Mouse (Mus musculus): Measurements from ENCODE around the gene Clic4. TPM values are rescaled to one million over a fixed set of nuclear protein-coding genes. Genes with fewer than 3 reads are reported as not detected.

The Clic4 gene
- polyA plus RNA-seq, 1 experiment from 2014 or later, result 141 TPM

- 22% methylated on average over 5 of the region's 5 CpGs for WGBS
- peak overlapping the region; percentile 27; the same call in 1 of the 2 replicates for H3K27ac ChIP-seq
- no peaks in the 10 kb centered on the region for H3K36me3 ChIP-seq
- no peak overlapping the region for H3K4me3 ChIP-seq (replicated peaks)
- no peak overlapping the region for H3K9ac ChIP-seq
- no peaks in the 10 kb centered on the region for H3K9me3 ChIP-seq
- no peak overlapping the region for H3K4me2 ChIP-seq
- peaks cover 27% of the 10 kb centered on the region for H3K4me1 ChIP-seq
- ATAC-seq (ENCODE audit: insufficient read depth, low FRiP score, low read depth), result no peak
- no peaks in the 10 kb centered on the region for H3K27me3 ChIP-seq (replicated peaks)
Observed at GRCm38 (mm10) chr4:135241669-135242068, 30.9 kb downstream of the Clic4 start.

- ATAC-seq (ENCODE audit: insufficient read depth, low FRiP score, low read depth), result no peak
- peaks cover 27% of the 10 kb centered on the region for H3K4me1 ChIP-seq
- no peaks in the 10 kb centered on the region for H3K9me3 ChIP-seq
- no peak overlapping the region for H3K4me3 ChIP-seq (replicated peaks)
- 56% methylated on average over 5 of the region's 5 CpGs for WGBS
- no peak overlapping the region for H3K27ac ChIP-seq
- H3K27me3 ChIP-seq (replicated peaks), result no peaks in the 10 kb centered on the region
- H3K36me3 ChIP-seq, result no peaks in the 10 kb centered on the region
- no peak overlapping the region for H3K9ac ChIP-seq
- H3K4me2 ChIP-seq, result no peak overlapping the region
Observed at GRCm38 (mm10) chr4:135241106-135241505, 31.5 kb downstream of the Clic4 start.

DNA sequence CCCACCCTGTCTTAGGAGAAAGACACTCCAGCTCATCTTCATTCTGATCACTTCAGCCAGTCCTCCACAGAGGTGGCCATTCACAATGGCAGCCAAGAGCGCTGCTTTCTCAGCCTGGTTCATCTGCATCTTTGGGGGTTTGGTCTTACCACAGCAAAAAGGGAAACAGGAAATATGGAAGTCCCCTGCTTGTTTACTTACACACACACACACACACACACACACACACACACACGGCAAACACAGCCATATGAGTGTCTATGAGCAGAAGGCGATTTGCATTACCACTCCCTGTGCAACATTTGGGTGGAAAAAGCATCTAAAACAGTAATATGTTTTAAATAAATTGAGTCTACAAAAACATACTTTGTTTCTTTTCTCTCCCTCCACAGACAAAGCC is 32.3 kb downstream of the Clic4 start:
- H3K9me3 ChIP-seq, result no peaks in the 10 kb centered on the region
- no peak overlapping the region for H3K4me2 ChIP-seq
- no peak overlapping the region for H3K9ac ChIP-seq
- no peak overlapping the region for H3K4me3 ChIP-seq (replicated peaks)
- WGBS, result 67% methylated on average over 3 of the region's 3 CpGs
- H3K36me3 ChIP-seq, result no peaks in the 10 kb centered on the region
- ATAC-seq (ENCODE audit: insufficient read depth, low FRiP score, low read depth), result no peak
- H3K27me3 ChIP-seq (replicated peaks), result no peaks in the 10 kb centered on the region
- no peak overlapping the region for H3K27ac ChIP-seq
- H3K4me1 ChIP-seq, result peaks cover 22% of the 10 kb centered on the region

DNA sequence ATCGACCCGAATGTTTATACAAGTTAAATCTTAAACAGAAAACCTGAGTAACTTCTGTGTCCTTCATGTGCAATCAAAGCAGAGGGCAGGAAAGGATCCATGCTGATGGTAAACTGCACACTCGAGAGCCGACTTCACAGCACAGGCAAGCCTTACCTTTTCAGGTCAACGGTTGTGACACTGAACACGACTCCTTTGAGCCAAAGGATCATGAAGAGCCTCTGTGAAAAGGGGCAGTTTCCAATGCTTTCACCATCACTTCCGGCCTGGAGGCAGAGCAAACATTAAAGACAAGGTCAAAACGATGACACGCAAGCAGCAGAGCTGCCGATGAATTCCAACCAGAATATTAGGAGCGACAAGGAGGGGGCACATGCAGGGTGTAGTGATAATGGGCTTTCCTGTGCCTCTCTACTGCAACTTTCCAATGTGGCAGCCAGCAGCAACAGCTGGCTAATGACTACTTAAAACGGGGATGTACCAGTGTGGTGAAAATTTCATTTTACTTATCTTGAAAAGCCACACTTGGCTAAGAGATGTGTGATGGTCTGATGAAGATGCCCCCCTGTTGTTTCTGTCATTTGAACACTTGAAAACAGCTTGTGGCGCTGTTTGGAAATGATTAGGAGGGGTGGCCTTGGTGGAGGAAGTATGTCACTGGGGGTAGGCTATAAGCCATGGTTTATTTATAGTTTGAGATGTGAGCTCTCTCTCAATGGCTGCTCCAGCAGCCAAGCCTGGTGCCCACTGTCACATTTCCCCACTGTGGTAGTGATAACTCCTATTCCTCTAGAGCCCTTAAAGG is 33.7 kb downstream of the Clic4 start:
- peak; percentile 16; the same call in 1 of the 2 replicates for ATAC-seq (ENCODE audit: insufficient read depth, low FRiP score, low read depth)
- no peaks in the 10 kb centered on the region for H3K27me3 ChIP-seq (replicated peaks)
- H3K4me2 ChIP-seq, result no peak overlapping the region
- H3K9ac ChIP-seq, result no peak overlapping the region
- H3K4me3 ChIP-seq (replicated peaks), result no peak overlapping the region
- 51% methylated on average over 13 of the region's 13 CpGs for WGBS
- H3K36me3 ChIP-seq, result no peaks in the 10 kb centered on the region
- H3K9me3 ChIP-seq, result no peaks in the 10 kb centered on the region
- peaks cover 20% of the 10 kb centered on the region for H3K4me1 ChIP-seq
- no peak overlapping the region for H3K27ac ChIP-seq

- no peak overlapping the region for H3K4me2 ChIP-seq
- no peak overlapping the region for H3K4me3 ChIP-seq (replicated peaks)
- peaks cover 19% of the 10 kb centered on the region for H3K4me1 ChIP-seq
- 79% methylated on average over 4 of the region's 4 CpGs for WGBS
- ATAC-seq (ENCODE audit: insufficient read depth, low FRiP score, low read depth), result no peak
- no peak overlapping the region for H3K27ac ChIP-seq
- no peaks in the 10 kb centered on the region for H3K27me3 ChIP-seq (replicated peaks)
- no peaks in the 10 kb centered on the region for H3K9me3 ChIP-seq
- no peaks in the 10 kb centered on the region for H3K36me3 ChIP-seq
- no peak overlapping the region for H3K9ac ChIP-seq
Observed at GRCm38 (mm10) chr4:135236658-135237057, 36.0 kb downstream of the Clic4 start.

GRCm38 (mm10) chr4:135235546-135235945 is 37.1 kb downstream of the Clic4 start:
- H3K4me1 ChIP-seq, result peaks cover 11% of the 10 kb centered on the region
- H3K4me2 ChIP-seq, result no peak overlapping the region
- H3K4me3 ChIP-seq (replicated peaks), result no peak overlapping the region
- H3K9ac ChIP-seq, result no peak overlapping the region
- H3K36me3 ChIP-seq, result no peaks in the 10 kb centered on the region
- H3K9me3 ChIP-seq, result no peaks in the 10 kb centered on the region
- no peak for ATAC-seq (ENCODE audit: insufficient read depth, low FRiP score, low read depth)
- H3K27ac ChIP-seq, result no peak overlapping the region
- no peaks in the 10 kb centered on the region for H3K27me3 ChIP-seq (replicated peaks)
- WGBS, result 72% methylated on average over 8 of the region's 8 CpGs

GRCm38 (mm10) chr4:135232563-135232962 is 40.1 kb downstream of the Clic4 start:
- Histone ChIP-seq H3K4me3 (replicated peaks) (no peak overlapping the region), H3K9me3 (no peaks in the 10 kb centered on the region), H3K4me1 (no peaks in the 10 kb centered on the region), H3K27me3 (replicated peaks) (no peaks in the 10 kb centered on the region), H3K36me3 (no peaks in the 10 kb centered on the region), H3K27ac (no peak overlapping the region), H3K9ac (no peak overlapping the region), H3K4me2 (no peak overlapping the region)
- 74% methylated on average over 5 of the region's 5 CpGs for WGBS
- no peak for ATAC-seq (ENCODE audit: insufficient read depth, low FRiP score, low read depth)

DNA sequence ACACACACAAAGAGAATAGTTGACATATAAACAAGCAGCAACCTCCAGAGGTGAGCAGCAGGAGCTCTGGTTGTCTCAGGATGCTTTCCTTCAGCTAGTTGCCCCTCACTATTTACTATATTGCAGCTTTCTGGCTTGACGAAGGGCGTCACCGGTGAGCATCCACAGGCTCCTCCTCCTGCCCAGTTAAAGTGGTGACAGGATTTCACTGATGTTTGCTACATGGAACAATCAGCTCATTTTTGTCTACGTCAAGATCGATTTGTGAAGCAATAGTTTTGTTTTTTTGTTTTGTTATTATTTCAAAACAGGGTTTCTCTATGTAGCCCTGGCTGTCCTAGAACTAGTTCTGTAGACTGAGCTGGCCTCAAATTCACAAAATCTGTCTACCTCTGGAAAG is 41.1 kb downstream of the Clic4 start:
- 81% methylated on average over 5 of the region's 5 CpGs for WGBS
- no peaks in the 10 kb centered on the region for H3K27me3 ChIP-seq (replicated peaks)

GRCm38 (mm10) chr4:135231136-135231535 is 41.5 kb downstream of the Clic4 start:
- H3K4me1 ChIP-seq, result no peaks in the 10 kb centered on the region
- H3K9ac ChIP-seq, result no peak overlapping the region
- 77% methylated on average over 3 of the region's 3 CpGs for WGBS
- H3K27me3 ChIP-seq (replicated peaks), result no peaks in the 10 kb centered on the region
- H3K27ac ChIP-seq, result no peak overlapping the region; the same call in 1 of the 2 replicates
- no peak overlapping the region for H3K4me2 ChIP-seq
- no peaks in the 10 kb centered on the region for H3K36me3 ChIP-seq
- H3K9me3 ChIP-seq, result no peaks in the 10 kb centered on the region
- ATAC-seq (ENCODE audit: insufficient read depth, low FRiP score, low read depth), result no peak
- H3K4me3 ChIP-seq (replicated peaks), result no peak overlapping the region

More for the DNA sequence above, 41.1 kb downstream of the Clic4 start:
- ATAC-seq (ENCODE audit: insufficient read depth, low FRiP score, low read depth), result no peak
- Histone ChIP-seq H3K9me3 (no peaks in the 10 kb centered on the region), H3K4me2 (no peak overlapping the region), H3K27ac (no peak overlapping the region), H3K9ac (no peak overlapping the region), H3K4me3 (replicated peaks) (no peak overlapping the region), H3K4me1 (no peaks in the 10 kb centered on the region), H3K36me3 (no peaks in the 10 kb centered on the region)

GRCm38 (mm10) chr4:135230661-135231060 is 42.0 kb downstream of the Clic4 start:
- Histone ChIP-seq H3K4me2 (no peak overlapping the region), H3K27ac (no peak overlapping the region; the same call in 1 of the 2 replicates)
- 72% methylated on average over 5 of the region's 5 CpGs for WGBS

DNA sequence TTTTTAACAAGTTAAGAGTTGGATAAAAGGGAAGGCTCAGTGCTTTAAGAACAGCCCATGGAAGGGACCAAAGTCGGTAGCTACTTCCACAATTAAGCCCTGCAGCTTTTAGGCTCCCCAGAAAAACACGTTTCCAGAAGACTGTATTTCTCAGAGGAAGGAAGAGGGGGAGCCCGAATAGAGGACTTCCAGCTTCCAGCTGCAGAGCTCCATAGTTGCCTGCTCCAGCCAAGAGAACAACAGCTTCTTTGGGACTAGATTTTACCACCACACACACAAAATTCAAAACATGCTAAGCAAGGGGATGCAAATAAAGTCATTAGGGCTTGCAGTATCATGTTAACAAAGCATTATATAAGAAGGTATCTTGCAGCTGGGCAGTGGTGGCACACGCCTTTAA is 42.7 kb downstream of the Clic4 start:
- Histone ChIP-seq H3K4me1 (no peaks in the 10 kb centered on the region), H3K4me2 (no peak overlapping the region), H3K27me3 (replicated peaks) (no peaks in the 10 kb centered on the region), H3K4me3 (replicated peaks) (no peak overlapping the region), H3K9me3 (no peaks in the 10 kb centered on the region), H3K9ac (no peak overlapping the region), H3K27ac (no peak overlapping the region), H3K36me3 (0 out of 2 replicates have a peak, but pooled peaks cover 2% of the 10 kb centered on the region)
- no peak for ATAC-seq (ENCODE audit: insufficient read depth, low FRiP score, low read depth)
- 68% methylated on average over 4 of the region's 4 CpGs for WGBS

More at GRCm38 (mm10) chr4:135230661-135231060, 42.0 kb downstream of the Clic4 start:
- H3K9me3 ChIP-seq, result no peaks in the 10 kb centered on the region
- no peak for ATAC-seq (ENCODE audit: insufficient read depth, low FRiP score, low read depth)
- no peak overlapping the region for H3K4me3 ChIP-seq (replicated peaks)
- H3K27me3 ChIP-seq (replicated peaks), result no peaks in the 10 kb centered on the region
- no peaks in the 10 kb centered on the region for H3K4me1 ChIP-seq
- H3K36me3 ChIP-seq, result no peaks in the 10 kb centered on the region
- no peak overlapping the region for H3K9ac ChIP-seq

- H3K36me3 ChIP-seq, result peaks cover 14% of the 10 kb centered on the region; the same call in 1 of the 2 replicates
- no peak overlapping the region for H3K9ac ChIP-seq
- no peak overlapping the region for H3K4me3 ChIP-seq (replicated peaks)
- H3K27me3 ChIP-seq (replicated peaks), result no peaks in the 10 kb centered on the region
- no peak overlapping the region for H3K27ac ChIP-seq
- no peaks in the 10 kb centered on the region for H3K4me1 ChIP-seq
- H3K4me2 ChIP-seq, result no peak overlapping the region
- no peaks in the 10 kb centered on the region for H3K9me3 ChIP-seq
- ATAC-seq (ENCODE audit: insufficient read depth, low FRiP score, low read depth), result no peak
- 73% methylated on average over 3 of the region's 3 CpGs for WGBS
Observed at GRCm38 (mm10) chr4:135228136-135228535, 44.5 kb downstream of the Clic4 start.
